Mouse (Mus musculus) stomach, postnatal 0 days (tissue): ENCODE measurements around the gene Bri3.

Experiments used
- CTCF ChIP-seq: IDR thresholded peaks from 2 replicates; pipeline ENCODE4 v1.5.1; 2016; ENCODE audit warnings: antibody characterized with exemption, low read depth, mild to moderate bottlenecking, moderate library complexity
- EP300 ChIP-seq: optimal IDR thresholded peaks from 2 replicates; pipeline ENCODE3; 2016; ENCODE audit warnings: antibody characterized with exemption

GRCm38 (mm10) chr5:144338787-144339186 is 94.5 kb downstream of the Bri3 start:
- TF ChIP-seq CTCF, result no peak
- no peak for TF ChIP-seq EP300
